Mouse (Mus musculus) ovary, postnatal 36 days (tissue): ENCODE measurements around the gene Cyp2b19.
A peak's percentile ranks its signal among the peaks of the same experiment; 100 is the strongest.
"Not testable (repeated sequence)": the region's sequence is repeated elsewhere in the genome, so short reads cannot be mapped to it uniquely, and the experiment has no call there.

ENCODE experiments used
- DNase-seq: peaks from one replicate; pipeline ENCODE4 v3.0.0; 2022; ENCODE audit warnings: low spot score, mixed read lengths

Gene Cyp2b19

GRCm38 (mm10) chr7:26756842-26757241 lies at the start of gene Cyp2b19:
TSS of gene Cyp2b19 (plus strand) at chr7:26757142.
- DNase-seq, result no peak

- no peak for DNase-seq
Observed at GRCm38 (mm10) chr7:26711061-26711460, 45.9 kb upstream of the Cyp2b19 start.

GRCm38 (mm10) chr7:26738940-26739339 lies 18.0 kb upstream of the Cyp2b19 start:
- no peak for DNase-seq

GRCm38 (mm10) chr7:26743948-26744347 lies 13.0 kb upstream of the Cyp2b19 start:
- DNase-seq, result no peak

GRCm38 (mm10) chr7:26745486-26745885 lies 11.5 kb upstream of the Cyp2b19 start:
- DNase-seq, result no peak

- no peak for DNase-seq
Observed at GRCm38 (mm10) chr7:26767084-26767483, 10.1 kb downstream of the Cyp2b19 start.

GRCm38 (mm10) chr7:26769881-26770470 lies 13.0 kb downstream of the Cyp2b19 start:
- DNase-seq, result no peak

- no peak for DNase-seq
Observed at GRCm38 (mm10) chr7:26772866-26773586, 16.1 kb downstream of the Cyp2b19 start.

- DNase-seq, result no peak
Observed at GRCm38 (mm10) chr7:26775866-26776265, 18.9 kb downstream of the Cyp2b19 start.

GRCm38 (mm10) chr7:26777806-26778205 lies 20.9 kb downstream of the Cyp2b19 start:
- DNase-seq, result no peak

GRCm38 (mm10) chr7:26778474-26778873 lies 21.5 kb downstream of the Cyp2b19 start:
- DNase-seq, result peak; percentile 28

GRCm38 (mm10) chr7:26779799-26780416 lies 23.0 kb downstream of the Cyp2b19 start:
- no peak for DNase-seq

- no peak for DNase-seq
Observed at GRCm38 (mm10) chr7:26780510-26780909, 23.6 kb downstream of the Cyp2b19 start.

GRCm38 (mm10) chr7:26780998-26781766 lies 24.2 kb downstream of the Cyp2b19 start:
- no peak for DNase-seq

- DNase-seq, result no peak
Observed at GRCm38 (mm10) chr7:26781767-26782131, 24.8 kb downstream of the Cyp2b19 start.

GRCm38 (mm10) chr7:26783163-26783562 lies 26.2 kb downstream of the Cyp2b19 start:
- DNase-seq, result peak; percentile 44

GRCm38 (mm10) chr7:26786013-26786412 lies 29.1 kb downstream of the Cyp2b19 start:
- not testable (repeated sequence) for DNase-seq

GRCm38 (mm10) chr7:26789984-26790383 lies 33.0 kb downstream of the Cyp2b19 start:
- no peak for DNase-seq

GRCm38 (mm10) chr7:26800104-26800503 lies 43.2 kb downstream of the Cyp2b19 start:
- DNase-seq, result no peak

- no peak for DNase-seq
Observed at GRCm38 (mm10) chr7:26800996-26801395, 44.1 kb downstream of the Cyp2b19 start.

- DNase-seq, result no peak
Observed at GRCm38 (mm10) chr7:26808592-26808991, 51.6 kb downstream of the Cyp2b19 start, which contains the start of gene Cyp2g1. TSS of gene Cyp2g1 (plus strand) at chr7:26808892.
